Mouse (Mus musculus): ENCODE results near the gene Dapp1. TPM values are rescaled to one million over a fixed set of nuclear protein-coding genes. Genes with fewer than 3 reads are reported as not detected.
A peak's percentile ranks its signal among the peaks of the same experiment; 100 is the strongest.

The Dapp1 gene
- polyA plus RNA-seq, 1 experiment: 8.8 TPM

GRCm38 (mm10) chr3:137938608-137939007 lies 42.7 kb downstream of the Dapp1 start:
- Histone ChIP-seq H3K4me3 (ENCODE audit: low read depth, low read length) (no peak overlapping the region), H3K27ac (ENCODE audit: insufficient read depth, low read depth, low read length) (no peak overlapping the region), H3K4me1 (ENCODE audit: control insufficient read depth, insufficient read depth, insufficient read length, low read length) (peaks cover 9% of the 10 kb centered on the region; the same call in 1 of the 2 replicates), H3K36me3 (ENCODE audit: control insufficient read depth, insufficient read depth, low read length) (peaks cover 30% of the 10 kb centered on the region), H3K27me3 (ENCODE audit: control insufficient read depth, insufficient read depth, low read length) (no peaks in the 10 kb centered on the region)
- TF ChIP-seq CTCF (IDR thresholded peaks at IDR 0.05; ENCODE audit: extremely low read depth, insufficient read length, insufficient replicate concordance, low read depth, low read length): peak; percentile 34; the same call in 1 of the 2 replicates
- no peak for TF ChIP-seq POLR2A (IDR thresholded peaks at IDR 0.05; ENCODE audit: low read depth, low read length)
- 60% methylated on average over 6 of the region's 6 CpGs for WGBS

DNA sequence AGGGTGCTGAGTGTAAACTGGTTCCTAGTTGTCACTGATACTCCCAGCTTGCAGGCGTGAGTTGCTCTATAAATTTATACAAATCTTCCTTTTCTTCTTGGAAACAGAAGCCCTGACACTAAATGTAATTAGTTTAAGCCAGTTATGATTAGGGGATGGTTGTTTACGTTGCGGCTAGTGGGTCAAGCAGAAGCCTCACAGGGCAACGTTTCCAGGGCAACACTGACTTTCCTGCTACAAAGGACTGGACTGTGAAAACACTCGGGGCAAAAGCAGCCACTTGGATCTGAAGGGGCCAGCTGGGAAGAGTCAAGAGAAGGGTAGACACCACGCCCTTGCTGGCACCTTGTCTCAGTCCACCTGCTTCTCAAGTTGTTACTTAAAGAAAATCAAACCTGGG lies 44.8 kb downstream of the Dapp1 start:
- no peak for TF ChIP-seq CTCF (IDR thresholded peaks at IDR 0.05; ENCODE audit: extremely low read depth, insufficient read length, insufficient replicate concordance, low read depth, low read length)
- 53% methylated on average over 6 of the region's 6 CpGs for WGBS
- Histone ChIP-seq H3K27ac (ENCODE audit: insufficient read depth, low read depth, low read length) (no peak overlapping the region), H3K4me1 (ENCODE audit: control insufficient read depth, insufficient read depth, insufficient read length, low read length) (peaks cover 6% of the 10 kb centered on the region; the same call in 1 of the 2 replicates), H3K4me3 (ENCODE audit: low read depth, low read length) (no peak overlapping the region), H3K27me3 (ENCODE audit: control insufficient read depth, insufficient read depth, low read length) (no peaks in the 10 kb centered on the region), H3K36me3 (ENCODE audit: control insufficient read depth, insufficient read depth, low read length) (peaks cover 38% of the 10 kb centered on the region)

- peaks cover 2% of the 10 kb centered on the region; the same call in 1 of the 2 replicates for H3K4me1 ChIP-seq (ENCODE audit: control insufficient read depth, insufficient read depth, insufficient read length, low read length)
- H3K27me3 ChIP-seq (ENCODE audit: control insufficient read depth, insufficient read depth, low read length): no peaks in the 10 kb centered on the region
- TF ChIP-seq POLR2A (IDR thresholded peaks at IDR 0.05; ENCODE audit: low read depth, low read length) (no peak), CTCF (IDR thresholded peaks at IDR 0.05; ENCODE audit: extremely low read depth, insufficient read length, insufficient replicate concordance, low read depth, low read length) (no peak)
- no peak overlapping the region for H3K4me3 ChIP-seq (ENCODE audit: low read depth, low read length)
- WGBS: 79% methylated on average over 5 of the region's 5 CpGs
- no peak overlapping the region for H3K27ac ChIP-seq (ENCODE audit: insufficient read depth, low read depth, low read length)
- H3K36me3 ChIP-seq (ENCODE audit: control insufficient read depth, insufficient read depth, low read length): peaks cover 41% of the 10 kb centered on the region
Measured at GRCm38 (mm10) chr3:137935570-137936525, 45.5 kb downstream of the Dapp1 start.

- WGBS: 82% methylated on average over 3 of the region's 3 CpGs
- Histone ChIP-seq H3K27ac (ENCODE audit: insufficient read depth, low read depth, low read length) (no peak overlapping the region), H3K4me3 (ENCODE audit: low read depth, low read length) (no peak overlapping the region), H3K4me1 (ENCODE audit: control insufficient read depth, insufficient read depth, insufficient read length, low read length) (0 out of 2 replicates have a peak, but pooled peaks cover 2% of the 10 kb centered on the region), H3K36me3 (ENCODE audit: control insufficient read depth, insufficient read depth, low read length) (peaks cover 42% of the 10 kb centered on the region), H3K27me3 (ENCODE audit: control insufficient read depth, insufficient read depth, low read length) (no peaks in the 10 kb centered on the region)
- no peak for TF ChIP-seq CTCF (IDR thresholded peaks at IDR 0.05; ENCODE audit: extremely low read depth, insufficient read length, insufficient replicate concordance, low read depth, low read length)
- TF ChIP-seq POLR2A (IDR thresholded peaks at IDR 0.05; ENCODE audit: low read depth, low read length): no peak
Measured at GRCm38 (mm10) chr3:137933986-137934385, 47.4 kb downstream of the Dapp1 start.

GRCm38 (mm10) chr3:137932748-137933147 lies 48.6 kb downstream of the Dapp1 start:
- Histone ChIP-seq H3K27ac (ENCODE audit: insufficient read depth, low read depth, low read length) (no peak overlapping the region), H3K4me3 (ENCODE audit: low read depth, low read length) (no peak overlapping the region)
- WGBS: 25% methylated on average over 7 of the region's 7 CpGs

GRCm38 (mm10) chr3:137929940-137930339 lies 51.4 kb downstream of the Dapp1 start:
- TF ChIP-seq CTCF (IDR thresholded peaks at IDR 0.05; ENCODE audit: extremely low read depth, insufficient read length, insufficient replicate concordance, low read depth, low read length) (no peak), POLR2A (IDR thresholded peaks at IDR 0.05; ENCODE audit: low read depth, low read length) (no peak)
- Histone ChIP-seq H3K4me1 (ENCODE audit: control insufficient read depth, insufficient read depth, insufficient read length, low read length) (0 out of 2 replicates have a peak, but pooled peaks cover 2% of the 10 kb centered on the region), H3K27me3 (ENCODE audit: control insufficient read depth, insufficient read depth, low read length) (no peaks in the 10 kb centered on the region), H3K27ac (ENCODE audit: insufficient read depth, low read depth, low read length) (no peak overlapping the region), H3K36me3 (ENCODE audit: control insufficient read depth, insufficient read depth, low read length) (peaks cover 45% of the 10 kb centered on the region), H3K4me3 (ENCODE audit: low read depth, low read length) (no peak overlapping the region)
- WGBS: 90% methylated on average over 3 of the region's 3 CpGs

More at GRCm38 (mm10) chr3:137932748-137933147, 48.6 kb downstream of the Dapp1 start:
- Histone ChIP-seq H3K27me3 (ENCODE audit: control insufficient read depth, insufficient read depth, low read length) (no peaks in the 10 kb centered on the region), H3K4me1 (ENCODE audit: control insufficient read depth, insufficient read depth, insufficient read length, low read length) (0 out of 2 replicates have a peak, but pooled peaks cover 2% of the 10 kb centered on the region), H3K36me3 (ENCODE audit: control insufficient read depth, insufficient read depth, low read length) (peaks cover 43% of the 10 kb centered on the region)
- TF ChIP-seq POLR2A (IDR thresholded peaks at IDR 0.05; ENCODE audit: low read depth, low read length) (no peak), CTCF (IDR thresholded peaks at IDR 0.05; ENCODE audit: extremely low read depth, insufficient read length, insufficient replicate concordance, low read depth, low read length) (no peak)

GRCm38 (mm10) chr3:137927010-137927409 lies 54.3 kb downstream of the Dapp1 start:
- no peak overlapping the region for H3K27ac ChIP-seq (ENCODE audit: insufficient read depth, low read depth, low read length)
- peaks cover 36% of the 10 kb centered on the region for H3K36me3 ChIP-seq (ENCODE audit: control insufficient read depth, insufficient read depth, low read length)
- H3K4me1 ChIP-seq (ENCODE audit: control insufficient read depth, insufficient read depth, insufficient read length, low read length): no peaks in the 10 kb centered on the region
- H3K4me3 ChIP-seq (ENCODE audit: low read depth, low read length): no peak overlapping the region
- no peak for TF ChIP-seq CTCF (IDR thresholded peaks at IDR 0.05; ENCODE audit: extremely low read depth, insufficient read length, insufficient replicate concordance, low read depth, low read length)
- TF ChIP-seq POLR2A (IDR thresholded peaks at IDR 0.05; ENCODE audit: low read depth, low read length): no peak
- H3K27me3 ChIP-seq (ENCODE audit: control insufficient read depth, insufficient read depth, low read length): no peaks in the 10 kb centered on the region
- WGBS: 85% methylated on average over 4 of the region's 4 CpGs
